Mouse (Mus musculus): ENCODE results near the gene Ski.

- no peak for TF ChIP-seq CTCF (IDR thresholded peaks at IDR 0.05; ENCODE audit: low read depth, low read length)
- TF ChIP-seq POLR2A (IDR thresholded peaks at IDR 0.05; ENCODE audit: extremely low read depth, insufficient read depth, low read length) = no peak
These were observed 98.4 kb downstream of the Ski start for GRCm38 (mm10) chr4:155123868-155124534.
